Mouse (Mus musculus): ENCODE data around the gene Lgi2.

Gene Lgi2

GRCm38 (mm10) chr5:52565813-52566531 is at the start of gene Lgi2:
Gene Lgi2, minus strand, starts transcription at chr5:52566462.
- peak; percentile 58 for DNase-seq (ENCODE audit: low spot score)

GRCm38 (mm10) chr5:52615421-52615820 is 49.2 kb upstream of the Lgi2 start:
- no peak for DNase-seq (ENCODE audit: low spot score)

- no peak for DNase-seq (ENCODE audit: low spot score)
These were observed 48.4 kb upstream of the Lgi2 start for GRCm38 (mm10) chr5:52614686-52615085.

- no peak for DNase-seq (ENCODE audit: low spot score)
These were observed 46.5 kb upstream of the Lgi2 start for GRCm38 (mm10) chr5:52612776-52613175.

- DNase-seq (ENCODE audit: low spot score) = no peak
These were observed 45.1 kb upstream of the Lgi2 start for GRCm38 (mm10) chr5:52611315-52611895.

- DNase-seq (ENCODE audit: low spot score) = no peak
These were observed 44.0 kb upstream of the Lgi2 start for GRCm38 (mm10) chr5:52610306-52610705.

GRCm38 (mm10) chr5:52609672-52610071 is 43.4 kb upstream of the Lgi2 start:
- no peak for DNase-seq (ENCODE audit: low spot score)

- DNase-seq (ENCODE audit: low spot score) = no peak
These were observed 38.4 kb upstream of the Lgi2 start for GRCm38 (mm10) chr5:52604582-52605041.

GRCm38 (mm10) chr5:52590612-52591011 is 24.4 kb upstream of the Lgi2 start:
- DNase-seq (ENCODE audit: low spot score) = no peak

GRCm38 (mm10) chr5:52588650-52589049 is 22.4 kb upstream of the Lgi2 start:
- no peak for DNase-seq (ENCODE audit: low spot score)

- no peak for DNase-seq (ENCODE audit: low spot score)
These were observed 21.1 kb upstream of the Lgi2 start for GRCm38 (mm10) chr5:52587291-52587733.

GRCm38 (mm10) chr5:52572572-52572971 is 6.3 kb upstream of the Lgi2 start:
- DNase-seq (ENCODE audit: low spot score) = no peak

GRCm38 (mm10) chr5:52570746-52571145 is 4.5 kb upstream of the Lgi2 start:
- DNase-seq (ENCODE audit: low spot score) = peak; percentile 10

GRCm38 (mm10) chr5:52565214-52565812 is 949 bp downstream of the Lgi2 start:
- peak; percentile 36 for DNase-seq (ENCODE audit: low spot score)

- no peak for DNase-seq (ENCODE audit: low spot score)
These were observed 1.9 kb downstream of the Lgi2 start for GRCm38 (mm10) chr5:52564351-52564750.

GRCm38 (mm10) chr5:52560240-52560639 is 6.0 kb downstream of the Lgi2 start:
- DNase-seq (ENCODE audit: low spot score) = no peak

- no peak for DNase-seq (ENCODE audit: low spot score)
These were observed 10.7 kb downstream of the Lgi2 start for GRCm38 (mm10) chr5:52555526-52555925.

GRCm38 (mm10) chr5:52551318-52551632 is 15.0 kb downstream of the Lgi2 start:
- no peak for DNase-seq (ENCODE audit: low spot score)

- DNase-seq (ENCODE audit: low spot score) = no peak
These were observed 15.5 kb downstream of the Lgi2 start for GRCm38 (mm10) chr5:52550613-52551317.

- DNase-seq (ENCODE audit: low spot score) = peak; percentile 42
These were observed 19.3 kb downstream of the Lgi2 start for GRCm38 (mm10) chr5:52546950-52547349.

GRCm38 (mm10) chr5:52543770-52544169 is 22.5 kb downstream of the Lgi2 start:
- no peak for DNase-seq (ENCODE audit: low spot score)

- no peak for DNase-seq (ENCODE audit: low spot score)
These were observed 26.1 kb downstream of the Lgi2 start for GRCm38 (mm10) chr5:52540186-52540585.

- DNase-seq (ENCODE audit: low spot score) = no peak
These were observed 26.8 kb downstream of the Lgi2 start for GRCm38 (mm10) chr5:52539483-52539882.
